ENCODE assay signal across 30 mouse cellular contexts in the genomic region with DNA sequence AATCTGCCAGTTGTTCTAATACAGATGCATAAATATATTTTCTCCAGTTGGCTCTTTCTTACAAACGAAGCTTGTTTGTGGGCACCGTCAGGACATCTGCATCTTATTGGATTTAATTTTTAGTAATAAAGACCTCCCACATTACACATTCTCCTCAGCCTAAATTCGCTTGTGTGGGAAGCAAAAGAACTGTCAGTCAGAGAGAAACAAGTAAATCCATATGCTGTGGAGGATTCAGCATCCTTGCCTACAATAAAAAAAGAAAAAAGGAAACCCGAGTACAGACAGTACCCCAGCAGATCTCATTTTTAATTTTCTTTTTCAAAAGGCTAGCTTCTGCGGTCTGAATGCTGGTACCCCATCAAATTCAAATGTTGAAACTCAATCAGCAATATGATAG. TPM values are rescaled to one million over a fixed set of nuclear protein-coding genes. Genes with fewer than 3 reads are reported as not detected.
DNase-seq lines count a peak whose midpoint lies in the region; ATAC-seq and TF ChIP-seq lines count a peak whose summit lies in the region.
"Had no signal": no experiment of that assay in that cellular context is flagged by ENCODE, and none has a peak within 500 bp of the region (broad histone marks: within the 10 kb centered on the region; RNA-seq: fewer than 3 reads in every experiment).

No protein-coding gene starts in this region.

- WGBS in embryonic facial prominence, embryonic 14.5 days: 45% methylated on average over 5 of the region's 5 CpGs
- WGBS in embryonic facial prominence, embryonic 10.5 days: 71% methylated on average over 5 of the region's 5 CpGs
- 70% methylated on average over 5 of the region's 5 CpGs for WGBS in midbrain, postnatal 0 days

- intact Hi-C loops in left cerebral cortex, postnatal 25 days (cut with DNase I): no loop called here

- no peak overlapping the region for H3K27ac ChIP-seq in embryonic facial prominence, embryonic 14.5 days (replicated peaks; ENCODE audit: low read depth, low read length)
- no peak overlapping the region for H3K27ac ChIP-seq in embryonic facial prominence, embryonic 10.5 days (replicated peaks)
- H3K27ac ChIP-seq in midbrain, postnatal 0 days (ENCODE audit: low read depth, low read length): no peak overlapping the region
- H3K27ac ChIP-seq: embryonic facial prominence, embryonic 13.5 days; forebrain, embryonic 10.5 days; forebrain, embryonic 13.5 days; gastrocnemius, adult 2 months; hindbrain, embryonic 12.5 days; hindbrain, embryonic 15.5 days had no signal

- peak; percentile 21 for DNase-seq in embryonic facial prominence, embryonic 14.5 days (ENCODE audit: low spot score)
- no peak for DNase-seq in embryonic facial prominence, embryonic 10.5 days (ENCODE audit: low spot score)
- peak; percentile 1 to 37 for DNase-seq in layer of hippocampus, adult 18-20 months (ENCODE audit: low spot score in 2 of 2)
- no peak for DNase-seq in layer of hippocampus, postnatal 36 days
- DNase-seq in left cerebral cortex, postnatal 25 days (ENCODE audit: low spot score in 2 of 2): peak; percentile 15 to 49
- no peak for DNase-seq in left cerebral cortex, adult 9 months (ENCODE audit: low spot score in 2 of 2)
- DNase-seq in brain, adult 2 months (ENCODE audit: low read depth, low spot score): peak; percentile 52
- no peak for DNase-seq in midbrain, postnatal 0 days (ENCODE audit: low spot score)
- DNase-seq: adrenal gland, adult 8-10 months; adrenal gland, postnatal 25 days; cerebellum, adult 18-20 months; cerebellum, adult 9-10 months; cerebellum, postnatal 14 days; gastrocnemius, adult 2 months; gastrocnemius, postnatal 14 days; heart, adult 11 months had no signal

- ATAC-seq in embryonic facial prominence, embryonic 14.5 days (ENCODE audit: low read depth): no peak
- ATAC-seq in midbrain, postnatal 0 days (ENCODE audit: low FRiP score): no peak
- ATAC-seq: activated CD4-positive, CD25-positive, alpha-beta regulatory T cell, adult 4 months; forebrain, embryonic 13.5 days; forebrain, embryonic 16.5 days had no signal

- H3K27me3 ChIP-seq in embryonic facial prominence, embryonic 14.5 days (replicated peaks; ENCODE audit: control insufficient read depth, insufficient read depth, low read length): no peaks in the 10 kb centered on the region
- H3K27me3 ChIP-seq in embryonic facial prominence, embryonic 10.5 days (replicated peaks; ENCODE audit: low read depth, poor library complexity, severe bottlenecking): peaks cover 31% of the 10 kb centered on the region
- no peaks in the 10 kb centered on the region for H3K27me3 ChIP-seq in midbrain, postnatal 0 days (ENCODE audit: insufficient read depth, low read length)
- H3K27me3 ChIP-seq: hindbrain, embryonic 12.5 days; hindbrain, embryonic 15.5 days had no signal

- 0 out of 2 replicates have a peak, but pooled peaks cover 2% of the 10 kb centered on the region for H3K4me1 ChIP-seq in embryonic facial prominence, embryonic 14.5 days (ENCODE audit: control insufficient read depth, insufficient read depth, low read length)
- peaks cover 13% of the 10 kb centered on the region; the same call in 1 of the 2 replicates for H3K4me1 ChIP-seq in embryonic facial prominence, embryonic 10.5 days
- H3K4me1 ChIP-seq in midbrain, postnatal 0 days (ENCODE audit: insufficient read depth, low read length): no peaks in the 10 kb centered on the region
- H3K4me1 ChIP-seq: embryonic facial prominence, embryonic 13.5 days; hindbrain, embryonic 12.5 days had no signal

- no peak for TF ChIP-seq CTCF in midbrain, postnatal 0 days (IDR thresholded peaks at IDR 0.05)

- H3K4me3 ChIP-seq in embryonic facial prominence, embryonic 14.5 days (ENCODE audit: low read depth, low read length): no peak overlapping the region
- H3K4me3 ChIP-seq in embryonic facial prominence, embryonic 10.5 days: no peak overlapping the region
- no peak overlapping the region for H3K4me3 ChIP-seq in midbrain, postnatal 0 days (ENCODE audit: low read depth, low read length)
- H3K4me3 ChIP-seq: embryonic facial prominence, embryonic 13.5 days; forebrain, embryonic 10.5 days; forebrain, embryonic 13.5 days; gastrocnemius, adult 2 months; hindbrain, embryonic 12.5 days; hindbrain, embryonic 15.5 days had no signal

- no peaks in the 10 kb centered on the region for H3K36me3 ChIP-seq in embryonic facial prominence, embryonic 14.5 days (ENCODE audit: control insufficient read depth, insufficient read depth, low read length)
- H3K36me3 ChIP-seq in embryonic facial prominence, embryonic 10.5 days (replicated peaks): no peaks in the 10 kb centered on the region
- H3K36me3 ChIP-seq in midbrain, postnatal 0 days (ENCODE audit: insufficient read depth, low read length): no peaks in the 10 kb centered on the region
- H3K36me3 ChIP-seq: embryonic facial prominence, embryonic 13.5 days; forebrain, embryonic 10.5 days; hindbrain, embryonic 12.5 days; hindbrain, embryonic 15.5 days had no signal

- H3K9ac ChIP-seq in embryonic facial prominence, embryonic 14.5 days (ENCODE audit: low read depth, low read length): no peak overlapping the region
- H3K9ac ChIP-seq in midbrain, postnatal 0 days (replicated peaks; ENCODE audit: low read length, poor library complexity, severe bottlenecking): no peak overlapping the region
- H3K9ac ChIP-seq: embryonic facial prominence, embryonic 13.5 days; forebrain, embryonic 13.5 days; hindbrain, embryonic 12.5 days; hindbrain, embryonic 15.5 days had no signal

- no peaks in the 10 kb centered on the region for H3K9me3 ChIP-seq in embryonic facial prominence, embryonic 14.5 days (ENCODE audit: control insufficient read depth, low read length)
- no peaks in the 10 kb centered on the region for H3K9me3 ChIP-seq in embryonic facial prominence, embryonic 10.5 days
- no peaks in the 10 kb centered on the region for H3K9me3 ChIP-seq in midbrain, postnatal 0 days (ENCODE audit: low read length)
- H3K9me3 ChIP-seq: embryonic facial prominence, embryonic 13.5 days; forebrain, embryonic 10.5 days; forebrain, embryonic 13.5 days; hindbrain, embryonic 12.5 days; hindbrain, embryonic 15.5 days had no signal

- H3K4me2 ChIP-seq in embryonic facial prominence, embryonic 14.5 days (ENCODE audit: low read depth, low read length): no peak overlapping the region
- H3K4me2 ChIP-seq in midbrain, postnatal 0 days (ENCODE audit: low read depth, low read length, poor library complexity, severe bottlenecking): no peak overlapping the region
- H3K4me2 ChIP-seq: embryonic facial prominence, embryonic 13.5 days; forebrain, embryonic 13.5 days; heart, embryonic 11.5 days; hindbrain, embryonic 12.5 days; hindbrain, embryonic 15.5 days had no signal

RNA-seq across cellular contexts. Expression of gene Mtx2, which starts 2.9 kb away (rescaled TPM):
- polyA plus RNA-seq in embryonic facial prominence, embryonic 14.5 days (2014; fragmentation: Nextera tagmentation; extraction: Ambion mirVana): 121 and 140 TPM in 2 replicates
- polyA plus RNA-seq in embryonic facial prominence, embryonic 10.5 days (2016; fragmentation: Nextera tagmentation; extraction: Ambion mirVana): 112 and 113 TPM in 2 replicates
- 10 to 100 TPM; 36.5 to 43.4 TPM for total RNA-seq in layer of hippocampus, adult 18-20 months (2021)
- total RNA-seq in layer of hippocampus, postnatal 36 days (2021): 10 to 100 TPM; 42.2 to 51.1 TPM
- total RNA-seq in left cerebral cortex, postnatal 25 days (2021): 10 to 100 TPM; 43.5 to 49.0 TPM
- 114 and 125 TPM in 2 replicates for total RNA-seq in midbrain, postnatal 0 days (2014; rRNA removed)
- 146 and 151 TPM in 2 replicates for polyA plus RNA-seq in midbrain, postnatal 0 days (2015; fragmentation: Nextera tagmentation; extraction: Ambion mirVana)

RNA-seq across cellular contexts. Expression of gene Hoxd1, which starts 59.9 kb away (rescaled TPM):
- 3.9 and 4.7 TPM in 2 replicates for polyA plus RNA-seq in embryonic facial prominence, embryonic 14.5 days (2014; fragmentation: Nextera tagmentation; extraction: Ambion mirVana)
- polyA plus RNA-seq in embryonic facial prominence, embryonic 10.5 days (2016; fragmentation: Nextera tagmentation; extraction: Ambion mirVana): 0.20 and 0.39 TPM in 2 replicates
- under 1 TPM in 1 of 2 experiments, not detected in 1; 0.17 TPM for total RNA-seq in layer of hippocampus, adult 18-20 months (2021)
- under 1 TPM in 1 of 2 experiments, not detected in 1; 0.25 TPM for total RNA-seq in layer of hippocampus, postnatal 36 days (2021)
- under 1 TPM in 1 of 2 experiments, not detected in 1; 0.37 TPM for total RNA-seq in left cerebral cortex, postnatal 25 days (2021)
- not detected in 2 replicates for total RNA-seq in midbrain, postnatal 0 days (2014; rRNA removed)
- polyA plus RNA-seq in midbrain, postnatal 0 days (2015; fragmentation: Nextera tagmentation; extraction: Ambion mirVana): not detected in 2 replicates
- total RNA-seq: adrenal gland, adult 8-10 months; adrenal gland, postnatal 25 days; common myeloid progenitor, adult 5-6 weeks; gastrocnemius, adult 2 months; gastrocnemius, postnatal 14 days; heart, adult 8-10 months; heart, postnatal 25 days; hematopoietic stem cell, adult 5-6 weeks had no signal
- polyA plus RNA-seq: activated CD4-positive, CD25-positive, alpha-beta regulatory T cell, adult 4 months; forebrain, embryonic 10.5 days; forebrain, embryonic 13.5 days; forebrain, embryonic 16.5 days; heart, embryonic 11.5 days; heart, embryonic 14.5 days; heart, postnatal 0 days had no signal

Comparison
In these comparisons a context has a peak if more than half of its experiments do, and no peak if none do; other contexts are left out.
1. DNase-seq: peak in embryonic facial prominence, embryonic 14.5 days (single experiment), layer of hippocampus, adult 18-20 months (2 of 2), left cerebral cortex, postnatal 25 days (2 of 2) and brain, adult 2 months (single experiment); none in embryonic facial prominence, embryonic 10.5 days (single experiment), layer of hippocampus, postnatal 36 days (0 of 2), left cerebral cortex, adult 9 months (0 of 2) and midbrain, postnatal 0 days (single experiment).